Mouse (Mus musculus): ENCODE results near the gene Ctnnbl1.
A peak's percentile ranks its signal among the peaks of the same experiment; 100 is the strongest.

Ctnnbl1 gene

DNA sequence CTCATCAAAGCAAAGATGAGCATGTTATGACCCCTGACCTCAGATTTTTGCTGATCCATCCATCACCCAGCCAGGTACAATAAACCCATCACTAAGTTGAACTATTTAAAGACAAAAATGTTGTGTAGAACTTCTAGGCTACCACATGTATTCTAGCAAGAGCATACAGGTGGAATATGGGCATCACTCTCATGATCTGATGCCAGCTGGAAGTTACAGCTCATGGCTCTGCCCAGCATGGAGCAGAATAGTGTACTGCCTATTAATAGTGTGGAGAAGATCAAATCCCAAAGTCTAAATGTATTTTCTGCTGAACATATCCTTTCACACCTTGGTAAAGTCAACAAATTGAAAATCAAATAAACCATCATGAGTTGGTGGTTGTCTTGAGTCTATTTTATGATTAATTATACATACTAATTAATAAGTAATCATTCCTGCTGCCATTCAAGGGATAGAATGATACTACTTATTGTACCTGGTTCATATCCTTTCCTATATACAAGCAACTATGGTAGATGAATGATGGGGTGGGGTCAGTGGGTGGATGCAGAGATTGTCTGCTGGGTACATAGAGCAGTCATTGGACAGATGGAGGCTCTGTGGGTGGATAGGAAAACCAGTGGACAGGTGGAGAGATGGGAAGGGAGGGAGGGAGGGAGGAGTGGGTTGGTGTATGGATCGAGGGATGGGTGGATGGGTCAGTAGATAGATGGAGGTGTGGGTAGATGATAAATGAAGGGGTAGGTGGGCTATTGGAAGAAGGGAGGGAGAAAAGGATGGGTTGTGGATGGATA lies 58.6 kb downstream of the Ctnnbl1 start:
- no peak for DNase-seq

DNA sequence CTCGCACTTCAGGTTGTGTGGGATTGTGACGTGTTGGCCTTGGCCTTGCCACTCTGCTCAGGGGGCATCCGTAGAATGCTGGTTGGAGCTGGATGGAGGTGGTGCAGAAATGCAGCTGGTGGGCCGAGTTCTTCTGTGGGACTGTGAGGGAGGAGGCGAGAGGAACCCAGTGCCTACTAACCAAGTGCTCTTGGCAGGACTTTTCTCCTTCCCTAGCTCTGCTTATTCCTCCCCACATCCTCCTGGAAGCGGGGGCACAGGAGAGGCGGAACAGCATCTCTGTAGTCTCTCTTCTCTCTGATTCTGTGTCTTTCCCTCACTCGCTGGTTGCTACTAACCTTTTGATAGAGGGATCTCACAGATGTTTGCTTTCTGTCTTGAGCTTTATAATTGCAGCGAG lies 62.3 kb downstream of the Ctnnbl1 start:
- DNase-seq, result no peak

DNA sequence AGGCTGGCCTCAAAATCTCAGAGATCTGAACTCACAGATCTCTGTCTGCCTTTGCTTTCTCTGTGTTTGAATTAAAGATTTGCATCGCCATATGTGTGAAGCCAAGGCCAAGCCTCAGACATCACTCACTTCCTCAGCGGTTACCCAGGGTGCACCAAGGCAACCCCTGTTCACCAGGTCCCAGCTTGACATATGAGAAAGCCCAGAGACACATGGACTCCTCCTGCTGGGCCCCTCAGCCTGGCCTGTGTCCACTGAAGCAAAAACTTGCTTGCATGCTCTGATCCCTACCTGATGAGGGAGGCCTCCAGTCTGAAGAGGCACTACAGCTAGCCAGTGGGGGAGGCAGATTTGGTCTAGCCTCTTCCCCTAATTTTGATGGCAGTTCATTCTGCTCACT lies 63.1 kb downstream of the Ctnnbl1 start:
- DNase-seq, result no peak

DNA sequence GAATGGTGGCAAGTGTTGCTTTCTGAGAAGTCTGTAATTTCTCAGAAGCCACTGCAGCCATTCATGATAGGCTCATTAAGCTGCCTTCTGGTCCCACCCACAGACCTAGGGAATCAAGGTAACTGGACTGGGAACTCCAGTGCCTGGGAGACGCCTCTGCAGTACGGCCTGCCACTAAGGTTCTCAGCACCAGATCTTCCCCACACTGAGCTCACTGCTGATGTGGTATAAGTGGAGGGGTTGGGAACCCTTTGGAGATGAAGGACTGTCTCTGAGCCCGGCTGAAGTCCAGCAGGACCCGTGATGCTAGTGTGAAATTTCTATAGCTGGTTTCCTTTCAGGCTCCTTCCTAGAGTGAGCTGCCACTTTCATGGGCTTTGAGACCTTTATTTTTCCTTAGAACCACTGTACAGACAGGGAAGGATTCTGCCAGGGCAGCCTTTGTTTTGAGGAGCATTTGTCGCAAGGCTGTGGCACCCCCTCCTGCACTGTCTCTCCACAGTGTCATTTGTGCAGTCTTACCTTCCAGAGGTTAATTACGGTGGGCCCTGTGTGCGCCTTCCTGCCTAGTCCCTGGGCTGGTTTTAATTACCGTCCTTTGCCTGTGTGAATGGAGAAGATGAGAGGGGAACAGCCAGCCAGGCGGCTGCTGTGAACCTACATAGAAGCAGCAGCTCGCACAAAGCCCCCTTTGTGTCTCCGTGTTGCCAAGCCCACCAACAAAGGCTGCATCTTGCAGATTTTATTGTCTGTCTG lies 63.7 kb downstream of the Ctnnbl1 start:
- no peak for DNase-seq

DNA sequence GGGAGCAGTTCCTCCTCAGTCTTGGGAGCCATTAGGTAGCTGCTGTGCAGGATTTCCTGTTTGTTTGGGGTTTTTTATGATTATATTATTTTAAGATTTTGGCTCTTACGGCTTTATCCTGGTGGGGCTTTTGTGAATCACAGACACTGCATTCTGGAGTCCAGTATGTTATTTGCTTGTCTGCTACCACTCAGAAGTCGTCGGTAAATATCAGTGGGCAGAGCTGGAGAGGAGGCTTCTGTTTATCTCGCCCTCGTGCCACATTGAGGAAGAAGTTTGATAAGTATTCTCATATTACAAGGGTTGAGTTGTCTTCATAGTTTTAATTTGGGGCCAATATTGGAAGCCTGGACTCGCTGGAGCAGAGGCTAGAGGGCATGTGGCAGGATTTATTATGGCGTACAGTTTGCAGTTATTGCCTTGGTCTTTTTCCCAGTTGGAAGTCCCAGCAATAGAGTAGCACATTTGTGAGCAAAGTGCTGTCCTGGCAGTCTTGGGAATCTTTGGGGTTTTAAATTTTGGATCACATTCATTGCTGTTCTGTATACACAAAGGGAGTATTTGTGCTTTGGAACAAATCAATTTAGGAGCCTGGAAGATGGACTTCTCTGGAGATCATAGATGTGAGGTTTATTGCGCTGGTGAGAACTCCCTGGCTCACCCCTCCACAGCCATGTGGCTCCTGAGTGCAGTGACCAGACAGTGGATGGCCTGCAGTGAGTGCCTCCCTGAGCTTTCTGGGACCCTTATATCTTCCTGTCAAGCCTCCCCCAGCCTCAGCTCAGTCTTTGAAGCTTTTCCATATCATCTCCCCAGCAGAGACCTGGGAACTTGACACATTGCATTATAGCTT lies 64.5 kb downstream of the Ctnnbl1 start:
- no peak for DNase-seq

DNA sequence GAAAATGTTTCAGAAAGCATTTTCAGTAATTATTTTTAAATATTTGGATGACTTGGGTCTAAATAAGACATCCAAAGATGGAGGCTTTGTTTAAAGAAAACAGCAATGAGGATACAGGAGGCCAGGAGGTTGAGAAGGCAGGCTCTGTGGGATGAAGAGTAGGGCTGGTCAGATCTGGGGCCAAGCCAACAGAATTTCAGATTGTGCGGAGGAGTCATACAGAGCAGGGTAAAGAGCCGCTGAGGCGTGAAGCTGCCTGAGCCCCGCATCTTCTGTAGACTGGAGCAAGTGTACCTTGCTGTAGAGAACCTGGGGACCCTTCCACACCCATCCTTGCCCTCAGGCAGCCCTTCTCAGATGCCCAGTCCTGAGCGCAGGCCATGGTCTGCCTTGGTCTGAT lies 65.5 kb downstream of the Ctnnbl1 start:
- DNase-seq, result peak; percentile 23

DNA sequence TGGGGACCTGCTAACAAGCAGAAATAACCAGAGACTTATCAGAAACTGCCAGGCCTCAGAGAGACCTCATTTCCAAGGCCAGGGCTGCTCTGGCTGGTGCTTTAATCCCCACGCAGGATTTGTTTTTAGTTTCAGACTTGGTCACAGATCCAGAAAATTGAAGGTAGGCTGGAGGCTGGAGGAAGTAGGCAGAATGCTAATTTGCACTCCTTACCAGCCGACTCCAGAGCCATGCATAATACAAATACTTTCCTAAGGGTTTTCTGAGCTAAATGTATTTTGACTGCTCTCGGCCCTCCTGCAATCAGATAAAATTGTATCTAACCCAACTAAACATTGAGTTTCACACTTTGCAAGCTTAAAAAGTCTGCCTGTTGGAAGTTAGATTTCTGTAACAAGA lies 67.2 kb downstream of the Ctnnbl1 start:
- DNase-seq, result no peak

DNA sequence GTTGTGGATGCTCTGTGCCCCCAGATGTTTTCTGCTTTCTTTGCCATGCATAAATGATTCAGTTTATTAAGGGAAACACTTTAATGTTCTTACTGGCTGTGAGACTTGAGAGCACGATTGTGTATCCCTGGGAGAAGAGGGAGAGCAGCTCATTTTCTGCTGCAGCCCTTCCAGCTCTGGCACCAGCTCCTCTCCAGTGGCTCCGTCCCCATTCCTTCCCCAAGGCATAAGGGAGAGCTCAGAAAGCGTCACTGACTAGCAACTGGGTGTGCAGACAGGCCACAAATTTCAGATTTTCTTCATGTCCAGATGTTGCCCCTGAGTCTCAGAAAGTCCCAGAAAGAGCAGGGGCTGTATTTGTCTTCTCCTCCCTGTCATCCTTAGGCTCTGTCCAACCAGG lies 67.9 kb downstream of the Ctnnbl1 start:
- no peak for DNase-seq

DNA sequence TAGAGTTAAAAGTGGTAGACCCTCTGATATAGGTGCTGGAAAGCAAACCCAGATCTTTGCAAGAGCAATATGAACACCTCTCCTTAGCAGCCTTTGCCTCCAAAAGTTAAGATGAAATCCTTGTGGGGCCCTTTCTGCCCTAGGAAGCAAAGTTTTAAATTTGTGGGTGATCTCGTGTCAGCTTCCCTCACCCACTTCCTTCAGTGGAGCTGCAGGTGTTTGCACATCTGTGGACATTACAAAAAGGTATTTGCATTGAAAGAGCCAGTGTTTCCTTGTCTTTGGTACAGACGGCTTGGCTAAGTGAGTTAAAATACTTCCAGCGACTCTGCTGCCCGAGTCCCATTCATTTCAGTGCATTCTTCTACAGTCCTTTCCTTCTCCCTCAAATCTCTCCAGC lies 69.9 kb downstream of the Ctnnbl1 start:
- DNase-seq, result no peak

DNA sequence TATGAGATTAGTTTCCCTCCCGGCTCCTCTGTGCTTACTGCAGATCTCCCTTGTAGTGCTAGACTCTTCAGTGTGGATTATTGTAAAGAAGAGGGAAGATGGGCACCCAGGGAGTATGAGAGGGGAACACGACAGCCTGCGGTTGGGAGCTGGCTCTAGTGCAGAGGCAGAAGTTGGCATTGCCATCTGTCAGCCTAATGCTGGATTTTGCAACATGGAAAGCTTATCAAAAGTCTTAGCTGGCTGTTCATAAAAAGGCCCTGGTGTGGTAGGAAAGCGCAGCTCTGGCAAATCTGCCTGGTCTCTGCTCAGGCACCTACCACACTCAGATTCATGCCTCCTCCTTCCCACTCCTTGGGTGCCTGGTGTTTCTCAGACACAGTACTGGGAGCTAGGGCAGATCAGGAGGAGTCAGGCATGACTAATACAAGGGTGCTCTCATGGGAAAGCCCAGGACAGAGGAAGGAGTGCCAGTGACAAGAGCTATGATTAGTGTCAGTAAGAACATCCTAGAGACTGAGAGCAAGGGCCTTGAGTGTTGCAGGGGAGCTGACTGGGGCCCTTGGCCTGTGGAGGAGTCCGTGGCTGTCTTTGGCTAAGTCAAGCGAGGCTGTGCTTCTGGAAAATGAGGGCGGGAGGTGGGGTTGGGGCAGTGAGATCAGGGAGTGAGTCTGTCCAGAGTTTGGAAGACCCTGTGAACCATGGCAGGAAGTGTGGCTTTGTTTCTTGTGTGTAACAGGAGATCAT lies 70.6 kb downstream of the Ctnnbl1 start:
- no peak for DNase-seq

DNA sequence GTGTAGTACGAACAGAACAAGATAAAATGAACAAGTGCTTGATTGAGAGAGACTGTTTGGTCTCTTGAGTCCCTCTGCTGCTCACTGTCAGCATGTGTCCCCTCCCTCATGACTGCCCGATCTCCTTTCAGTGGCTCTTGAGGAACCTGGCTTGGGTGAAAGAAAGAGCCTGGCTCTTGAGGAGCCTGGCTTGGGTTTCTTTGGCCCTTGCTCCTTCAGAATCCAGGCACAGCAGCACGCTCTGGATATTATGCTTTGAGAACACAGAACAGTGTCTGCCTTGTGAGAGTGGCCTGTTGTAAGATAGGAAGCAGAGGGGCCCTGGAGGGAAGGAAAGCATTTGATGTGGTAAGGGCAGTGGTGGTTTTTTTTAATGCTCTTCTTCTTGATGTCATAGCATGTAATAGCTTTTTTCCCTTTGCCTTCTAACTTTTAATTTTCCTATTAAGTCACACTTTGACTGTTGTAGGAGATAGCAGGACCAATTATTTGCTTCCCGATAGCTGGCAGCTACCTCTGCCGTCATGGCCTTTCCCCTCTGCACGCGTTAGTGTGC lies 71.2 kb downstream of the Ctnnbl1 start:
- DNase-seq, result no peak

DNA sequence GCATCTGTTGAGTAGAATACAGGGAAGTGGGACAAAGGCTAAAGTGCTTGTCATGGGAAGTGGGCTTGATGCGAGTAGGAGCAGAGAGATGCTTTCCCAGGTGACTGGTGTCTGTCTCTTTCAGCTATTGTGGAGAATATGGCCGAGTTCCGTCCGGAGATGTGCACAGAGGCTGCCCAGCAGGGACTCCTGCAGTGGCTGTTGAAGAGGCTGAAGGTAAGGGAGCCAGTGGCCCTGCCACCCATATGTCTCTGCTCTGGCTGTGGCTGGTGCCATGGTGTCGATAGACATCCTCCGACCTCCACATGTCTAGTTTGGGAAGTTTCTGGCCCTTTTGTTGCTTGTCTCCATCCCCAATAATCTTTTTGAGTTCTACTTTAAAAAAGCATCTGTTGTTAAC lies 72.1 kb downstream of the Ctnnbl1 start:
- no peak for DNase-seq

DNA sequence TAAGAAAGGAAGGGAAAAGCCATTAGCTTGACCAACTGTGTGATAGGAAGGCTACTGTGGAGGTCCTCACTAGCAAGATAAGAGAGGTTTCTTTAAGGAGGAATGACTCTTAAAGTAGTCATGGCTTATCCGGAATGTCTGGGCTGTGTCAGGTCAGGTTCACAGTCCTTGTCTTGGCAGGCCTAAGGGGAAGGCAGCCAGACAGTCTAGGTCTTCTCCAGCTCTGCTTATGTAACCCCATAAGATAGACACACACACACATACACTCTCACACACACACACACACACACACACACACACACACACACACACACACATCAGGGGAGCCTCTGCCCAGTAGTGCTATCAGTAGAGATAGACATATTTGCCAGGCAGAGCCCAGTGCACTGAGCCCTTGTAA lies 73.5 kb downstream of the Ctnnbl1 start:
- no peak for DNase-seq

DNA sequence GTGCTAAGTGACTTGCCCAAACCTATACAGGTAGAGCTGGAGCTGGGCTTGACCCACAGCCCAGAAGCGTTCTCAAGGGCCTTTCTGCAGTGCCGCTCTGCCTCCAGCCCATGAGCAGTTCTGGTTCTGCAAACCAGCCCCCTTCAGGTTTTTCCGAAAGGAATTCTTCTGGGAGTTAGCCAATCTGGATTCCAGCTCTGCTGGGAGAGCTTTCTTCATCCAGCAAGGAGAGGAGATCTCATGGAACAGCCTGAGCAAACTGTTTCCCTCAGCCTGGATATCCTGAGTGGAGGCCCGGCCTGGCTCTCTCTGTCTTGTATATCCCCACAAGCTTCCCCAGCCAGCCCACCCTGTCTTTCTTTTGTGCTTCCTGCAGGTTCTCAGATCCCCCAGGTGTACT lies 75.9 kb downstream of the Ctnnbl1 start:
- DNase-seq, result no peak

DNA sequence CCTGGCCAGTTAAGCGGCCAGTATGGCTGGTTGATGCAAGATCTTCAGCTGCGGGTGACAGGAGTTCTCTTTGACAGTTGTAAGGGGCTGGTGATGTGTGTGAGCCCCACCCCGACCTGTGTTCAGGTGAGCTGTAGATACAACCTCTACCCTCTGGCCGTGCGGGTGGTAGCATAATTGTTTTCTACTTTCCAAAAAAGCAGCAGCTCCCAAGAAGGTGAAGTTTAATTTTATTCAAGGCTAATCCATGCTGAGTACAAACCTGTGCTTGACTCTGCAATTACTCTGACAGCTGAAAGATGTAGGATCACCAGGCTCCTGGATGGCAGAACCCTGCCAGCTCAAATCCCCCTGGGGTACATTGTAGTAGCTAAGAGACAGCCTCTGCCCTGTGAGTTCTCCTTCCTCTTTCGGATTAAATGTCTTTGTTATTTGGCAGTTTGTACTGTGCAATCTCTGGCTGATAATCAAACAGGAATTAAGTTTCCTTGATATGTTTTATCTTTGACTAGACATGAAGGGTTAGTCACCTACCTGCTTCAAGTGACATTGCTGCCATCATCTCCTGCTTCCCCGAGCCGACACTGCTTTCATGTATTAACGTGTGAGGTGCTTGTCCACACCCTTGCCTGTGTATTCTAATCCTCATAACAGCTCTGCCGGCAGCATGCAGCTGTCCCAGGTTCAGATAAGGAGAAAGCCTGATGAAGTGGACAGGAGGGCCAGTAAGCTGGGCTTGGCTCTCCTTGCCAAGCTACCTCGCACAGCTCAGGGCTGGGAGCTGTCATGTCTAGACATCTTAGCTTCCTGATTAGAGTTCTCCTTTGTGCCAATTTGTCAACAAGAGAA lies 77.1 kb downstream of the Ctnnbl1 start:
- DNase-seq, result no peak

DNA sequence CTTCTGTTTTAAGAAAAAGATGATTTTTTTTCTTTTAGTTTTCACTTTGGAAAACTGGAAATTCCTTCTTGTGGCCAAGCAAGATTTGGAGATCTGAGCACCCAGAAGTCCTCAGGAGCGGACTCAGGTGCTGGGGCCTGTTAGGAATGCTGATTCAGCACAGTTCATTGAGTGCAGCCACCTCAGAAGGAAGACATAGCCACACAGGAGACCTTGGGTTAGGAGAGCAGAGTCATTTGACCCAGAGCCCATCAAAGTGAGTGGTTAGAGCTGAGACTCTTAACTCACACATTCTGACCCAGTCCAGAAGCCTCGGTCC lies 77.7 kb downstream of the Ctnnbl1 start:
- DNase-seq, result no peak

DNA sequence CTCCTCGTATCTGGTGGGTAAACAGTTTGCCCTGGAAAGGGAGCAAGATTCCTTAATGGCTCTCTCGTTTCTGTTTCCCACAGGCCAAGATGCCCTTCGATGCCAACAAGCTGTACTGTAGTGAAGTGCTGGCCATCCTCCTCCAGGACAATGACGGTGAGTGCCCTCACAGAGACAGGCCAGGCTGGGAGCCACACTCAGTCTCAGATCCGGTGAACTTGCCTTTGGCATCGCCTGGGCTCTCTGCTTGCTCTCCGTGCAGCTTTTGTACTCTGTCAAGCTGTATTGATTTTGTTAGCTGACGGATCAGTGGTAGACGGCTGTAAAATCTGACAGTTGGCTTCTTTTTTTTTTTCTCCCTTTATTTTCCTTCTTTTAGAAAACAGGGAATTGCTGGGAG lies 80.5 kb downstream of the Ctnnbl1 start:
- no peak for DNase-seq

DNA sequence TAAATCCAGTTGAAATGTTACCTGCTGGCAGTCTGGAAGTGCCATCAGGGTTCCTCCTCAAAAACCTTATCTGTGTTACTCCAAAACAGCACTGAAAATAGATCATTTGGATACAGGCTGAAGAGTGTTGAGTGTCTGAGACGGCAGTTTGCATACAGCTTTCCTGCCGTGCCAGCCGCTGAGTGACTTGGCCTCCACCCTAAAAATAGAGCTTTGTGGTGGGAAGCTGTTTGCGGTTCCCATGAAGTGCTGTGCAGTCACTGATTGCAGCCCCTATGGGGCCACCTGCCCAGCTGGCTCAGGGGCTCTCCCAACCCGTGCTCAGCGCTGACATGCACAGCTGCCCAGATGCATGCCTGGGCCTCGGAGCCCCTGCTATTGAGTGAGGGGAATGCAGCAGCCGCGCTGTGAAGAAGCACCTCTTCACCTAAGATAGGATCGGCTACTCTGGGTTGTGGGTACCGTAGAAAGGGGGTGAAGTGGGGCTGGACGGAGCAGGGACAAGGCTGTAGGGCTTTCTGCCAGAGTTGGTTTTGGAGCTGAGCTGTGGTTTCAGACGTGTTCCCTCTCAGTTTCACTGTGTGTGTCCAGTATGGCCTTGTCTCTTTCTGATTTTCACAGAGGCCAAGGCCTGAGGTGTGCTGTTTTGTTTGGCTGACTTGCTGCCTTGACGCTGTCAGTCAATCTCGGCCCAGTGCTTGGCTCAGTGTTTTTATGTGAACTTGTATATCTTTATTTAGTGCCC lies 81.5 kb downstream of the Ctnnbl1 start:
- no peak for DNase-seq

DNA sequence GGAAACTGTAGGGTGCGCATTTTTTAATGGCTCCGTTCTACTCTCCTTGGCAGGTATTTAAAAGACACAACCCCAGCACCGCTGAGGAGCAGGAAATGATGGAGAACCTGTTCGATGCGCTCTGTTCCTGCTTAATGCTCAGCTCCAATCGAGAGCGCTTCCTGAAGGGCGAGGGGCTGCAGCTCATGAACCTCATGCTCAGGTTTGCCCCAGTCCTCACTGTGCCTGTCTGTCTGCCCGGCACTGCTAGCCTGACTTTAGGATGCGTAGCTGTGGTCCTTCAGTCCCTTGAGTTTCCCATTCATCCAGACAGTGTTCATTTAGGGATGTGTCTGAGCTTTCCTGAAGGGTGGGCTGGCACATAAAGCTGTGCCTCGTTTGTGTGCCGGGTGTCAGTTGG lies 82.2 kb downstream of the Ctnnbl1 start:
- no peak for DNase-seq

DNA sequence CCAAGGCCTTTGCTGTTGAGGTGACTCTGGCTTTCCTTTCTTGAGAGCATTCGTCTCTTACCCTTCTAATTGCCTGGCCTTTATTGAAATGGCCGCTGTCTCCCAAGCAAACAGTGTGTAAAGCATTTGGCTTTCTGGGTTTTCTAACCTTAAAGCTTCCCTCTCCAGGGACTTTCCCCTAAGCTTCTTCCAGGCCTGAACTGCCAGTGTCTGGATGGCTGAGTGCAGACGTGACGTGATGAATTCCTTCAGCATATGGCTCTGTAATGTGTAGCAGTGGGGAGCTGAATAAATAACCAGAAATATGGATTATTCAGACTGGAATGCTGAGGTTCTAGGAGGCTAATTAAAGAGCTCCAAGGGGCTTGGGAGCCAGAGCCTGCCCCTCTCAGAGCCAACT lies 84.1 kb downstream of the Ctnnbl1 start:
- no peak for DNase-seq

DNA sequence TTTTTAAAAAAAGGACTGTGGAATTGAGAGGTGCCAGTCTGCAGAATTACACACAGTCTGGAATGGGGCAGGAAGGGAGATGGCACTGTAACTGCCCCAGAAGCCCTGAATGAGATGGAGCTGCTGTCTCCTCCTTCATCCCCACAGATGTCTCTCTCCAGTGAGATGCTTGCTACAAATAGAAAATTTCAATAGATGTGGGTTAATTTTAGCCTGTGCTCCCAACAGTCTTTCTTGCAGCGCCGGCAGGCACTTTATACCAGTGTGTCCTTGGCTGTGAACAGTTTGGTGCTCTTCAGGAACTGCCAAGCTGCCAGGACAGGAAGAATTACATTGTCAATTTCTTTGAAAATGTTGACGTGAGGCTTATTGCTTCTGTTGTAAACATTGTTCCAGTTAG lies 86.3 kb downstream of the Ctnnbl1 start:
- DNase-seq, result no peak
